Mouse (Mus musculus): ENCODE measurements at regions not wholly inside any gene's neighbourhood (a gene's known extent, or its start where the extent isn't known, plus 50 kb on each side); places are given as distances from the start of the nearest gene placed in this dataset.
A peak's percentile ranks its signal among the peaks of the same experiment; 100 is the strongest.

DNA sequence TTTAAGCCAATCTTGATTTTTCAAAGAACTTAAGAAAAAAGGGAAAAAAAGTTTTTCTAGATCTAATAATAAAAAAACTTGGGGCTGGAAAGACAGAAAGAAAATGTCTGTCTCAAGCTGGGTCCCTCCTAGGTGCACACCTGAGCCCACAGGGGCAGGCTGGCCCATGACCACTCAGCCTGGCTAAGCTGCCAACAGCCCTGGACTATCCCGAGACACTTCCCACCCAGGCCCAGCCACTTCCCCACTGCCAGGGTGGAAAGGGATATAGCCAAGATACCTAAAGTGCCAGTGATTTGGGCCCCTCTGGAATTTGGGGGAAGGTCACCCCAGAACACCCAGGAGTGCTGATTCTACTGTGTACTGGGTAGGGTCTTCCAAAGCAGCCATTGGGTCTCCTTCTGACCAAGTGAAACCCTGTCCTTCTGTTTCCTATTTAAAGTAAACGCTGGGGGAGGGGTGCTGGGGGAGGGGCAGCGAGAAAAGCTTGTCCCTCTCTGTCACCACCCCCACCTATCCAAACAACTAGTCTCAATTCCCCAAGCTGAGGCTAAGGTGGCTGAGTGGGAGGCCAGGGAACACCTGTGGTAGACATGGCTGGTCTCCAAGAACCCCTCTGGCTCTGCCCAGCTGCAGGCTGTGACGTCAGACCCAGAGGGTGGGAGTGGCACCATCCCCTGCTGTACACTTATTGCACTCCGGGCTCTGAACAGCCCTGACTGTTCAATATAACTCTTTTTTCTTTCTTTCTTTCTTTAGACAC is 62.6 kb downstream of the Mcfd2 start:
- DNase-seq (ENCODE audit: low read depth, low spot score) = no peak

DNA sequence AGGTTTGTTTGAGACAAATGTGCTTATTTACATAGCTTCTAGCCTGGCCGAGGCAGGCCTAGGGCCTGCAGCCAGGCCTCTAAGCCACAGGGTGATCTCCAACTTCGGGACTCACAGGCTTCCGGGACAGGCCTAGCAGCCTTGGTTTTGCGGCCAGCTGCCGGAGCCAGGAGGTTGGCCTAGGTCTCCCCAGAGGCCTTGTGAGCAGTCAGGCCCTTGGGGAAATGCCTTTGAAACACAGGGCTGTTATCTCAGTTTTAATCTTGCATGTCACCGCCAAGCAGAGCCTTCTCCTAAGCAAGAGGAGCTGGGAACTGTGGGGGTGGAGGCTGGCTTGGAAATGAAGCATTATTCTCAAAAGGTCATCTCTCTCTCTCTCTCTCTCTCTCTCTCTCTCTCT is 63.2 kb downstream of the Mcfd2 start:
- no peak for DNase-seq (ENCODE audit: low read depth, low spot score)

- no peak for DNase-seq (ENCODE audit: low read depth, low spot score)
Measured at GRCm38 (mm10) chr17:87200721-87201242, 65.0 kb downstream of the Mcfd2 start.

GRCm38 (mm10) chr17:87200134-87200533 is 65.6 kb downstream of the Mcfd2 start:
- no peak for DNase-seq (ENCODE audit: low read depth, low spot score)

- no peak for DNase-seq (ENCODE audit: low read depth, low spot score)
Measured at GRCm38 (mm10) chr17:87199134-87199533, 66.6 kb downstream of the Mcfd2 start.

GRCm38 (mm10) chr17:87197434-87197833 is 68.3 kb downstream of the Mcfd2 start:
- no peak for DNase-seq (ENCODE audit: low read depth, low spot score)

DNA sequence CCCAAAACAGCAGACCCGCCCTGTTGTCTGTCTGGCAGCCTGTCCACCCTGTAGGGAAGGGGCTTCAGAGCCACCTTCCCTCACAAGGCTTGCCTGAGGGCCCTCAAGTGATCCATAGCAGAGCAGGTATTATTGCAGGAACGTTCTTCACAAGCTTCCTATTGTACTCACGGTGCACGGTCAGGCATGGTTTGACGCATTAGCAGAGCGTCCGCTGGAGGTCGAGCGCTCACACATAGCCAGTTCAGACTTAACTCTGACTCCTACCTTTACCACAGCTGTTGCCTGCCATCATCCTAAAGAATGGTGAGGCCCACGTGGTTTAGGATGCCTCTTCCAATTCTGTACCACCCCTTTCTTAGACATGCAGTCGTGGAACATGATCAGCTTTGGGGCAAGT is 71.1 kb downstream of the Mcfd2 start:
- DNase-seq (ENCODE audit: low read depth, low spot score) = no peak

DNA sequence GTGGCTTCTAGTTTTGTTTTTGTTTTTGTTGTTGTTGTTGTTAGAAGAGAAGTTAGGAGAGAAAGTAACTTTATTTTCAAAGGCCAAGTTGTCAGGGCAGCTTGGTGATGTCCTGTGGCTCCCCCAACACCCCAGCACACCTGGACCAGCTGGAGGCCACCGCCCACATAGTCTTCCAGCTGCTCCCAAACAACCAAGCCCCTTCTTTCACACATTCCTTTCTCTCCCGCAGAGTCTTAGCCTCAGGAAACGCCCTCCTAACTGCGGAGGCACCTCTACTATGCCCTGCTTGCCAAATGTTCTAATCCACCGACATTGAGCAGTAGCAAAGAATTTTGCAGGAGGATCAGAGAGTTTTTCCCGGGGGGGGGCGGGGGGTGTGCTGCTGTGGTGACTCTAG is 72.3 kb downstream of the Mcfd2 start:
- peak; percentile 71 for DNase-seq (ENCODE audit: low read depth, low spot score)

GRCm38 (mm10) chr17:87189670-87190069 is 76.1 kb downstream of the Mcfd2 start:
- DNase-seq (ENCODE audit: low read depth, low spot score) = no peak
